Comparison of ENCODE assay signal across 8 mouse cellular contexts in the genomic region with DNA sequence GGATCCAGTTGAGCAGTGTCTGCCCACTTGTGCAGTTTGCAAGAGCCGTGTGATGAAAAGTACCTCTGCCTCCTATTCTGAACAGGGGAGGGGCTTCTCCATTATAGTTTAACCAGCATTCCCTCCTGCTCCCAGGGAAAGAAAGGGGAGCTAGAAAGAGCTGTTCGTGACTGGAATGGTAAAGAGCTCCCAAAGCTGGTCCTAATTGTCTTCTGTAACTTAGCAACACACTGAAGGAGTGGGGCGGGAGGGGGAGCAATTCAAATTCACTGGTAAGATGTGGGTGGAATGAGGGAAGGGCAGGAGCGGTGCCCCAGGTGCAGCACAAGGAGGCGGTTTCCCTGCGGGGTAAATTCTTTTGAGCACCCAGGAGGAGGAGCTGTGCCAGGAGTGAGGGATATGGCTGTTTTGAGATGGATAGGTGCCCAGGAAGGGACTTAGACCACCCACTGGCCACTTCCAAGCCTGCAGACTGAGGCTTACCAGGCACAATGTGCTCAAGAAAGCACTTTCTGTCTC.
DNase-seq lines count a peak whose midpoint lies in the region; ATAC-seq and TF ChIP-seq lines count a peak whose summit lies in the region.

No protein-coding gene starts in this region.

- no peak for TF ChIP-seq CTCF in kidney, adult 2 months (conservative IDR thresholded peaks at IDR 0.05; ENCODE audit: insufficient read depth, insufficient read length, low read depth, low read length)
- no peak for TF ChIP-seq CTCF in gastrocnemius, adult 2 months (IDR thresholded peaks at IDR 0.05)

- H3K4me1 ChIP-seq in embryonic facial prominence, embryonic 14.5 days (ENCODE audit: control insufficient read depth, insufficient read depth, low read length) = peaks cover 15% of the 10 kb centered on the region
- H3K4me1 ChIP-seq in kidney, adult 2 months (ENCODE audit: control insufficient read depth, insufficient read depth, low read length) = peaks cover 17% of the 10 kb centered on the region

- no peak overlapping the region for H3K4me3 ChIP-seq in embryonic facial prominence, embryonic 14.5 days (ENCODE audit: low read depth, low read length)
- H3K4me3 ChIP-seq in kidney, adult 2 months (ENCODE audit: insufficient read depth, low read depth, low read length) = no peak overlapping the region
- H3K4me3 ChIP-seq in gastrocnemius, adult 2 months = no peak overlapping the region

- TF ChIP-seq POLR2A in kidney, adult 2 months (IDR thresholded peaks at IDR 0.05; ENCODE audit: low read depth, low read length) = no peak

- no peak overlapping the region for H3K9ac ChIP-seq in embryonic facial prominence, embryonic 14.5 days (ENCODE audit: low read depth, low read length)

- 8% methylated on average over 6 of the region's 6 CpGs for WGBS in embryonic facial prominence, embryonic 14.5 days
- WGBS in kidney, adult 2 months = 31% methylated on average over 6 of the region's 6 CpGs

- peak; percentile 90 for DNase-seq in brain, embryonic 18.5 days (ENCODE audit: low read depth, low spot score)
- peak; percentile 88 for DNase-seq in embryonic facial prominence, embryonic 14.5 days (ENCODE audit: low spot score)
- DNase-seq in kidney, adult 2 months = peak; percentile 85
- peak; percentile 70 to 88 for DNase-seq in left cerebral cortex, postnatal 10 days (ENCODE audit: extremely low spot score in 1 of 2, low spot score in 2 of 2)
- peak; percentile 80 for DNase-seq in retina, embryonic 14.5 days (ENCODE audit: low spot score)
- DNase-seq in urinary bladder, postnatal 4 days (ENCODE audit: low spot score in 2 of 2) = no peak
- DNase-seq in gastrocnemius, adult 2 months = no peak

- ATAC-seq in embryonic facial prominence, embryonic 14.5 days (ENCODE audit: low read depth) = peak; percentile 93
- ATAC-seq in megakaryocyte progenitor cell, adult 5-6 weeks (replicated peaks; ENCODE audit: poor library complexity) = no peak

- peak overlapping the region; percentile 10; the same call in 1 of the 2 replicates for H3K4me2 ChIP-seq in embryonic facial prominence, embryonic 14.5 days (ENCODE audit: low read depth, low read length)

- no peaks in the 10 kb centered on the region for H3K27me3 ChIP-seq in embryonic facial prominence, embryonic 14.5 days (replicated peaks; ENCODE audit: control insufficient read depth, insufficient read depth, low read length)
- H3K27me3 ChIP-seq in kidney, adult 2 months (replicated peaks; ENCODE audit: control insufficient read depth, insufficient read depth, low read length) = no peaks in the 10 kb centered on the region

- H3K27ac ChIP-seq in embryonic facial prominence, embryonic 14.5 days (replicated peaks; ENCODE audit: low read depth, low read length) = peak overlapping the region; percentile 8; the same call in 1 of the 2 replicates
- H3K27ac ChIP-seq in kidney, adult 2 months (ENCODE audit: insufficient read depth, low read depth, low read length) = peak overlapping the region; percentile 88
- no peak overlapping the region for H3K27ac ChIP-seq in gastrocnemius, adult 2 months

- no peaks in the 10 kb centered on the region for H3K36me3 ChIP-seq in embryonic facial prominence, embryonic 14.5 days (ENCODE audit: control insufficient read depth, insufficient read depth, low read length)
- H3K36me3 ChIP-seq in kidney, adult 2 months (ENCODE audit: control insufficient read depth, insufficient read depth, low read length) = no peaks in the 10 kb centered on the region

- intact Hi-C loops in left cerebral cortex, postnatal 10 days (cut with DNase I) = no loop called here
- intact Hi-C loops in gastrocnemius, adult 2 months (cut with DNase I) = no loop called here

- no peaks in the 10 kb centered on the region for H3K9me3 ChIP-seq in embryonic facial prominence, embryonic 14.5 days (ENCODE audit: control insufficient read depth, low read length)

Comparison
In these comparisons a context has a peak if more than half of its experiments do, and no peak if none do; other contexts are left out.
1. DNase-seq: peak in brain, embryonic 18.5 days (single experiment), embryonic facial prominence, embryonic 14.5 days (single experiment), kidney, adult 2 months (single experiment), left cerebral cortex, postnatal 10 days (2 of 2) and retina, embryonic 14.5 days (single experiment); none in urinary bladder, postnatal 4 days (0 of 2) and gastrocnemius, adult 2 months (single experiment).